Comparison of ENCODE assay signal across 14 mouse cellular contexts in genomic region chr13:112807936-112808667, GRCm38 (mm10). TPM values are rescaled to one million over a fixed set of nuclear protein-coding genes. Genes with fewer than 3 reads are reported as not detected.
DNase-seq lines count a peak whose midpoint lies in the region; ATAC-seq and TF ChIP-seq lines count a peak whose summit lies in the region.
"Had no signal": no experiment of that assay in that cellular context is flagged by ENCODE, and none has a peak within 500 bp of the region (broad histone marks: within the 10 kb centered on the region; RNA-seq: fewer than 3 reads in every experiment).

No protein-coding gene starts in this region.

- 73% methylated on average over 10 of the region's 10 CpGs for WGBS in liver, embryonic 11.5 days
- 34% methylated on average over 10 of the region's 10 CpGs for WGBS in small intestine, adult 2 months

- H3K27me3 ChIP-seq in liver, embryonic 11.5 days (replicated peaks; ENCODE audit: control insufficient read depth, insufficient read depth, low read length) = no peaks in the 10 kb centered on the region
- no peaks in the 10 kb centered on the region for H3K27me3 ChIP-seq in small intestine, adult 2 months (ENCODE audit: control insufficient read depth, insufficient read depth, low read length)

- no peaks in the 10 kb centered on the region for H3K9me3 ChIP-seq in liver, embryonic 11.5 days (ENCODE audit: control insufficient read depth, low read length)
- H3K9me3 ChIP-seq: limb, embryonic 10.5 days had no signal

- H3K4me2 ChIP-seq in liver, embryonic 11.5 days = no peak overlapping the region

- TF ChIP-seq POLR2A in small intestine, adult 2 months (IDR thresholded peaks at IDR 0.05; ENCODE audit: low read depth, low read length) = no peak

- ATAC-seq in liver, embryonic 11.5 days (replicated peaks; ENCODE audit: low FRiP score) = peak; percentile 79
- ATAC-seq: activated CD4-positive, CD25-positive, alpha-beta regulatory T cell, adult 4 months had no signal

- H3K36me3 ChIP-seq in liver, embryonic 11.5 days (ENCODE audit: control insufficient read depth, insufficient read depth, low read length) = peaks cover 3% of the 10 kb centered on the region; the same call in 1 of the 2 replicates
- H3K36me3 ChIP-seq in small intestine, adult 2 months (ENCODE audit: control insufficient read depth, insufficient read depth, low read length) = peaks cover 21% of the 10 kb centered on the region

- no peak overlapping the region for H3K4me3 ChIP-seq in liver, embryonic 11.5 days (ENCODE audit: low read depth, low read length)
- H3K4me3 ChIP-seq in small intestine, adult 2 months (ENCODE audit: low read depth, low read length) = no peak overlapping the region
- H3K4me3 ChIP-seq: heart, adult 2 months; limb, embryonic 10.5 days had no signal

- TF ChIP-seq CTCF in small intestine, adult 2 months (IDR thresholded peaks at IDR 0.05; ENCODE audit: extremely low read depth, insufficient read length, insufficient replicate concordance, low read depth, low read length) = no peak

- H3K27ac ChIP-seq in liver, embryonic 11.5 days (ENCODE audit: low read depth, low read length) = no peak overlapping the region
- H3K27ac ChIP-seq in small intestine, adult 2 months (ENCODE audit: insufficient read depth, low read depth, low read length) = peak overlapping the region; percentile 48
- H3K27ac ChIP-seq: heart, adult 2 months; limb, embryonic 10.5 days had no signal

- peak; percentile 4 for DNase-seq in MEL-GATA-1-ER (ENCODE audit: extremely low read depth, low read depth)
- peak; percentile 41 for DNase-seq in c-Kit-positive CD71-positive TER-119-negative erythroid progenitor cells, embryonic 14.5 days (ENCODE audit: low read depth)
- DNase-seq in liver, embryonic 11.5 days (ENCODE audit: low spot score) = no peak
- DNase-seq in thymus, postnatal 0 days (ENCODE audit: low spot score) = no peak
- DNase-seq in urinary bladder, postnatal 14 days (ENCODE audit: low spot score) = no peak
- DNase-seq in frontal cortex, postnatal 10 days (ENCODE audit: low spot score in 2 of 2) = no peak
- DNase-seq: cerebellum, adult 9-10 months; embryo, embryonic 11 days; kidney, postnatal 25 days; midbrain, embryonic 14.5 days had no signal

- H3K9ac ChIP-seq in liver, embryonic 11.5 days (ENCODE audit: low read depth, low read length) = no peak overlapping the region

- H3K4me1 ChIP-seq in liver, embryonic 11.5 days (replicated peaks; ENCODE audit: control insufficient read depth, insufficient read depth, low read length) = peaks cover 6% of the 10 kb centered on the region; the same call in 1 of the 2 replicates
- H3K4me1 ChIP-seq in small intestine, adult 2 months (ENCODE audit: control insufficient read depth, insufficient read depth, insufficient read length, low read length) = peaks cover 19% of the 10 kb centered on the region; the same call in 1 of the 2 replicates

RNA-seq across cellular contexts. Expression of gene Plpp1, which starts 7.5 kb away (rescaled TPM):
- polyA plus RNA-seq in liver, embryonic 11.5 days (2014; fragmentation: Nextera tagmentation; extraction: Ambion mirVana) = 27.4 and 29.1 TPM in 2 replicates
- polyA plus RNA-seq in small intestine, adult 2 months (2012; rRNA removed) = 38.7 and 102 TPM in 2 replicates
- 18.1 and 19.9 TPM in 2 replicates for polyA plus RNA-seq in thymus, postnatal 0 days (2015; fragmentation: Nextera tagmentation; extraction: Ambion mirVana)

Comparison
In these comparisons a context has a peak if more than half of its experiments do, and no peak if none do; other contexts are left out.
1. DNase-seq: peak in MEL-GATA-1-ER (single experiment) and c-Kit-positive CD71-positive TER-119-negative erythroid progenitor cells, embryonic 14.5 days (single experiment); none in liver, embryonic 11.5 days (single experiment), thymus, postnatal 0 days (single experiment), urinary bladder, postnatal 14 days (single experiment) and frontal cortex, postnatal 10 days (0 of 2).